Mouse (Mus musculus) lung, embryonic 16.5 days (tissue): Measurements from ENCODE around the gene C6. TPM values are rescaled to one million over a fixed set of nuclear protein-coding genes. Genes with fewer than 3 reads are reported as not detected.

Source experiments
- ATAC-seq: fragments of 200-750 bp; cut with Nextera tagmentation; 2 replicates; pipeline ENCODE4 v1.8.0; 2017; ENCODE audit warnings: low read depth, mild to moderate bottlenecking, moderate library complexity
- H3K27ac ChIP-seq: fragments of 300-500 bp; sonication (generic); 2 replicates; pipeline ENCODE4 v1.5.1; 2014; ENCODE audit warnings: mild to moderate bottlenecking, control low read depth, low read length
- H3K27me3 ChIP-seq: fragments of 300-500 bp; sonication (generic); 2 replicates; pipeline ENCODE4 v1.6.1; 2014; ENCODE audit warnings: low read depth, low read length, mixed read lengths; ENCODE audit not compliant: control insufficient read depth, insufficient read depth
- H3K36me3 ChIP-seq: fragments of 300-500 bp; sonication (generic); 2 replicates; pipeline ENCODE4 v1.6.1; 2014; ENCODE audit warnings: low read length; ENCODE audit not compliant: control insufficient read depth, insufficient read depth
- H3K4me1 ChIP-seq: fragments of 300-500 bp; sonication (generic); replicated peaks from 2 replicates; pipeline ENCODE4 v1.6.1; 2014; ENCODE audit warnings: low read length, mixed read lengths; ENCODE audit not compliant: control insufficient read depth, insufficient read depth
- H3K4me2 ChIP-seq: fragments of 300-500 bp; sonication (generic); 2 replicates; pipeline ENCODE4 v1.6.1; 2014; ENCODE audit warnings: low read depth, low read length, control low read depth
- H3K4me3 ChIP-seq: fragments of 300-500 bp; sonication (generic); 2 replicates; pipeline ENCODE4 v1.5.1; 2014; ENCODE audit warnings: mild to moderate bottlenecking, low read length, control low read depth
- H3K9ac ChIP-seq: fragments of 300-500 bp; sonication (generic); 2 replicates; pipeline ENCODE4 v1.6.1; 2014; ENCODE audit warnings: low read length, control low read depth
- H3K9me3 ChIP-seq: fragments of 300-500 bp; sonication (generic); 2 replicates; pipeline ENCODE4 v1.6.1; 2016; ENCODE audit warnings: low read length; ENCODE audit not compliant: control insufficient read depth
- WGBS: fragments of 180-500 bp; shearing (Covaris S2); extraction: QIAGEN DNeasy Blood & Tissue Kit; methylation state at CpG from one replicate; pipeline ENCODE4 v1.1.7; 2014; 5-methylcytosine and 5-hydroxymethylcytosine counted together
- polyA plus RNA-seq: library from polyadenylated mRNA; unstranded; fragments of >200 nt; fragmentation: Nextera tagmentation; extraction: Ambion mirVana; gene quantifications from 2 replicates; pipeline ENCODE4 v1.2.1, GENCODE M21; 2015

The C6 gene
- polyA plus RNA-seq, 1 experiment from 2014 or later: not detected

- no peak overlapping the region for H3K9ac ChIP-seq
- no peak for ATAC-seq
- H3K4me1 ChIP-seq: no peaks in the 10 kb centered on the region
- H3K36me3 ChIP-seq: no peaks in the 10 kb centered on the region
- H3K9me3 ChIP-seq: no peaks in the 10 kb centered on the region
- no peak overlapping the region for H3K27ac ChIP-seq
- H3K4me2 ChIP-seq: no peak overlapping the region
- H3K27me3 ChIP-seq: no peaks in the 10 kb centered on the region
- 94% methylated on average over 2 of the region's 2 CpGs for WGBS
- no peak overlapping the region for H3K4me3 ChIP-seq
These were observed 88.7 kb downstream of the C6 start for GRCm38 (mm10) chr15:4815711-4816110.

GRCm38 (mm10) chr15:4816752-4817493 is 89.9 kb downstream of the C6 start:
- H3K4me3 ChIP-seq: no peak overlapping the region
- ATAC-seq: no peak
- 76% methylated on average over 10 of the region's 10 CpGs for WGBS

DNA sequence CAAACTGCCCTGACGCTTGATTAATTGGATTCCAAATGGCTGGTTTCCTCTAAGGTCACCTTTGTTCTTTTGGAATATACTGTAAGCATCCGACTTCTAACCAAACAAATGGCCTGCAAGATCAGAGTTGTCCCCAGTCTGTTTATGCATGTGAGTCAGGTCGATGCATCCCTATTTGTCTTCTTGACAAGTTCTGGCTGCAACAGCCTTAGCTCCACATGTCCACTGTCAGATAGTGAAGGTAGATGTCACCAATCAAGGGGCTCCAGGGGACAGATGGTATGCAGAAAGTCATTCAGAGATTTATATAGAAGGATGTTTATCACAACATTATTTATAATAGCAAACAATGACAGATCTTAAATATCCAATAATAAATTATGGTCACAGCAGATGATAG is 91.5 kb downstream of the C6 start:
- Histone ChIP-seq H3K27me3 (no peaks in the 10 kb centered on the region), H3K4me3 (no peak overlapping the region), H3K27ac (no peak overlapping the region), H3K9ac (no peak overlapping the region), H3K4me2 (no peak overlapping the region), H3K9me3 (no peaks in the 10 kb centered on the region), H3K4me1 (no peaks in the 10 kb centered on the region), H3K36me3 (no peaks in the 10 kb centered on the region)
- 22% methylated on average over 3 of the region's 3 CpGs for WGBS
- ATAC-seq: no peak

More at GRCm38 (mm10) chr15:4816752-4817493, 89.9 kb downstream of the C6 start:
- no peak overlapping the region for H3K27ac ChIP-seq
- H3K27me3 ChIP-seq: no peaks in the 10 kb centered on the region
- H3K36me3 ChIP-seq: no peaks in the 10 kb centered on the region
- H3K9me3 ChIP-seq: no peaks in the 10 kb centered on the region
- H3K4me2 ChIP-seq: no peak overlapping the region
- H3K4me1 ChIP-seq: no peaks in the 10 kb centered on the region
- no peak overlapping the region for H3K9ac ChIP-seq

DNA sequence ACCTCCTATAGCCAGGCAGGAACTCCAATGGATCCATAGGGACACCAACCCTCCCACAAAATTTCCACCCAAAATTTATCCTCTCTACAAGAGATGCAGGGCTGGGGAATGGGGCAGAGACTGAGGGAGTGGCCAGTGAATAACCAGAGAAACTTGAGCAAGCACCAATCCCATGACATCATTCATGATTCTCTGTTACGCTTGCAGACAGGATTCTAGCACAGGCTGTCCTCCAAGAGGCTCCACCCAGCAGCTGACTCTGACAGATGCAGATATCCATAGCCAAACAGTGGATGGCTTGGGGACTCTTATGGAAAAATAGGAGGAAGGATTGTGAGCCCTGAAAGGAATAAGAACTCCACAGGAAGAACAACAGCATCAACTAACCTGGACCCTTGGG is 94.2 kb downstream of the C6 start:
- H3K27me3 ChIP-seq: no peaks in the 10 kb centered on the region
- no peak for ATAC-seq
- H3K9me3 ChIP-seq: no peaks in the 10 kb centered on the region
- H3K4me3 ChIP-seq: no peak overlapping the region
- whole genome bisulfite sequencing: 75% methylated on average over 1 of the region's 1 CpGs
- no peaks in the 10 kb centered on the region for H3K4me1 ChIP-seq
- no peak overlapping the region for H3K4me2 ChIP-seq
- no peaks in the 10 kb centered on the region for H3K36me3 ChIP-seq
- no peak overlapping the region for H3K27ac ChIP-seq
- H3K9ac ChIP-seq: no peak overlapping the region

- no peaks in the 10 kb centered on the region for H3K9me3 ChIP-seq
- H3K36me3 ChIP-seq: no peaks in the 10 kb centered on the region
- H3K4me1 ChIP-seq: no peaks in the 10 kb centered on the region
- 86% methylated on average over 8 of the region's 8 CpGs for WGBS
- H3K9ac ChIP-seq: no peak overlapping the region
- H3K4me3 ChIP-seq: no peak overlapping the region
- no peaks in the 10 kb centered on the region for H3K27me3 ChIP-seq
- no peak overlapping the region for H3K4me2 ChIP-seq
- H3K27ac ChIP-seq: no peak overlapping the region
- no peak for ATAC-seq
These were observed 94.8 kb downstream of the C6 start for GRCm38 (mm10) chr15:4821824-4822223.

DNA sequence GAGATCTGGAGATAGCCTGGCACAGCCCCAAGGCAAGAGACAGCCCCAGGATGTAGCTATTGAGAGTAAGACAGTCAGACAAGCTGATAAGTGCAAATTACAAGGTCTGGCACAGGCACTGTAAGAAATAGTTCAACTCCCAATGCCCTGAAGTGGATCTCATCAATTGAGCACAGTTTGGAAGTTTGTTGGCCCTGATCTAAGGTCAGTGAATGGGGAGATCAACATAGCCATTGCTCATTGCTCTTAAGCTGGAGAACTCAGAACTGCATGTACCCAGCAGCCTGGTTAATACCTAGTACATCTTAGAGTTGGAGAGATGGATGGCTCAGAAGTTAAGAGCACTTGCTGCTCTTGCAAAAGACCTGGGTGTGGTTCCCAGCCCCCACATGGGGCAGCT is 100.8 kb downstream of the C6 start:
- Histone ChIP-seq H3K4me3 (no peak overlapping the region), H3K9ac (no peak overlapping the region), H3K4me2 (no peak overlapping the region), H3K27ac (no peak overlapping the region), H3K9me3 (no peaks in the 10 kb centered on the region), H3K36me3 (no peaks in the 10 kb centered on the region), H3K27me3 (no peaks in the 10 kb centered on the region), H3K4me1 (no peaks in the 10 kb centered on the region)
- no peak for ATAC-seq

- Histone ChIP-seq H3K27me3 (no peaks in the 10 kb centered on the region), H3K36me3 (no peaks in the 10 kb centered on the region), H3K9me3 (no peaks in the 10 kb centered on the region), H3K4me1 (no peaks in the 10 kb centered on the region), H3K27ac (no peak overlapping the region), H3K4me2 (no peak overlapping the region), H3K4me3 (no peak overlapping the region), H3K9ac (no peak overlapping the region)
- no peak for ATAC-seq
- 70% methylated on average over 3 of the region's 3 CpGs for WGBS
These were observed 109.4 kb downstream of the C6 start for GRCm38 (mm10) chr15:4836354-4836753.

DNA sequence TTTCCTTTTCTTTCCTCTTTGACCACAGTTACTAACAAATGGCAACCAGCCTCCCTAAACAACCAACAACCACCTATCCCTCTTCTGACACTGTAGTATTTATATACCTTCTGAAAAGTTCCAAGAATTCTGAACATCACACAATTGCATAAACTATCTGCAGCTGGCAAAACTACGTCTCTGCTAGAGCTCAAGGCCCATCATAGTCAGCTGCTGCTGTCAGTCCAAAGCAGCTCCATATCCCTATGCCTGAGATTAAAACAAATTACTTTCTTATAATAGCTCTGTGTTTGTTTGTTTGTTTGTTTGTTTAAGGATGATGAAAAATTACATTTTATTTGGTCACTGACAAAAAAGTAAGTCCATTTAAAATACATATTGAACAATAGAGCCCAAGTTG is 123.0 kb downstream of the C6 start:
- no peak overlapping the region for H3K27ac ChIP-seq
- 78% methylated on average over 1 of the region's 1 CpGs for WGBS
- H3K4me2 ChIP-seq: no peak overlapping the region
- no peaks in the 10 kb centered on the region for H3K36me3 ChIP-seq
- no peak for ATAC-seq
- H3K4me1 ChIP-seq: no peaks in the 10 kb centered on the region
- no peaks in the 10 kb centered on the region for H3K27me3 ChIP-seq
- no peaks in the 10 kb centered on the region for H3K9me3 ChIP-seq
- no peak overlapping the region for H3K4me3 ChIP-seq
- no peak overlapping the region for H3K9ac ChIP-seq
